In genomic region chr7:82749239-82749638, GRCm38 (mm10) we compare ENCODE assay signal across 12 mouse cellular contexts.
DNase-seq lines count a peak whose midpoint lies in the region; ATAC-seq and TF ChIP-seq lines count a peak whose summit lies in the region.
"Had no signal": no experiment of that assay in that cellular context is flagged by ENCODE, and none has a peak within 500 bp of the region (broad histone marks: within the 10 kb centered on the region; RNA-seq: fewer than 3 reads in every experiment).

No protein-coding gene starts in this region.

- no peak overlapping the region for H3K4me2 ChIP-seq in forebrain, embryonic 15.5 days (replicated peaks)
- H3K4me2 ChIP-seq in kidney, embryonic 15.5 days, result no peak overlapping the region
- no peak overlapping the region for H3K4me2 ChIP-seq in limb, embryonic 14.5 days (replicated peaks; ENCODE audit: low read depth, low read length, severe bottlenecking)
- H3K4me2 ChIP-seq: stomach, embryonic 15.5 days had no signal

- no peak overlapping the region for H3K9ac ChIP-seq in forebrain, embryonic 15.5 days (replicated peaks)
- no peak overlapping the region for H3K9ac ChIP-seq in kidney, embryonic 15.5 days
- no peak overlapping the region for H3K9ac ChIP-seq in limb, embryonic 14.5 days (ENCODE audit: low read depth, low read length, severe bottlenecking)
- H3K9ac ChIP-seq: stomach, embryonic 15.5 days had no signal

- ATAC-seq in forebrain, embryonic 15.5 days (replicated peaks), result no peak
- no peak for ATAC-seq in kidney, embryonic 15.5 days (replicated peaks; ENCODE audit: low FRiP score)
- ATAC-seq in common myeloid progenitor, adult 5-6 weeks (replicated peaks; ENCODE audit: low read depth, poor library complexity, severe bottlenecking), result peak; percentile 48
- no peak for ATAC-seq in limb, embryonic 14.5 days (ENCODE audit: low FRiP score, low read depth)
- ATAC-seq: CD4-positive, CD25-positive, alpha-beta regulatory T cell, adult 4 months had no signal

- TF ChIP-seq POLR2A in limb, embryonic 14.5 days (IDR thresholded peaks at IDR 0.05; ENCODE audit: borderline replicate concordance, extremely low read depth, insufficient read depth, insufficient read length), result no peak

- no peak overlapping the region for H3K4me3 ChIP-seq in forebrain, embryonic 10.5 days
- H3K4me3 ChIP-seq in forebrain, embryonic 15.5 days, result no peak overlapping the region
- no peak overlapping the region for H3K4me3 ChIP-seq in kidney, embryonic 15.5 days (replicated peaks)
- H3K4me3 ChIP-seq in limb, embryonic 14.5 days (replicated peaks; ENCODE audit: low read length), result no peak overlapping the region
- H3K4me3 ChIP-seq: stomach, embryonic 15.5 days had no signal

- peak overlapping the region; percentile 77 for H3K27ac ChIP-seq in forebrain, embryonic 10.5 days
- no peak overlapping the region for H3K27ac ChIP-seq in forebrain, embryonic 15.5 days (replicated peaks)
- H3K27ac ChIP-seq in kidney, embryonic 15.5 days, result peak overlapping the region; percentile 54; the same call in 1 of the 2 replicates
- H3K27ac ChIP-seq in limb, embryonic 14.5 days (replicated peaks; ENCODE audit: low read depth, low read length), result 0 out of 2 replicates have a peak overlapping the region, but pooled peaks have one; percentile 15
- H3K27ac ChIP-seq: stomach, embryonic 15.5 days had no signal

- peaks cover 24% of the 10 kb centered on the region for H3K4me1 ChIP-seq in forebrain, embryonic 10.5 days
- 0 out of 2 replicates have a peak, but pooled peaks cover 4% of the 10 kb centered on the region for H3K4me1 ChIP-seq in forebrain, embryonic 15.5 days
- H3K4me1 ChIP-seq in kidney, embryonic 15.5 days, result peaks cover 16% of the 10 kb centered on the region
- peaks cover 8% of the 10 kb centered on the region; the same call in 1 of the 2 replicates for H3K4me1 ChIP-seq in limb, embryonic 14.5 days (ENCODE audit: control insufficient read depth, insufficient read depth, low read length)

- H3K27me3 ChIP-seq in forebrain, embryonic 10.5 days (ENCODE audit: poor library complexity, severe bottlenecking), result no peaks in the 10 kb centered on the region
- no peaks in the 10 kb centered on the region for H3K27me3 ChIP-seq in forebrain, embryonic 15.5 days
- no peaks in the 10 kb centered on the region for H3K27me3 ChIP-seq in kidney, embryonic 15.5 days
- no peaks in the 10 kb centered on the region for H3K27me3 ChIP-seq in limb, embryonic 14.5 days (ENCODE audit: control insufficient read depth, insufficient read depth, low read length)
- H3K27me3 ChIP-seq: stomach, embryonic 15.5 days had no signal

- DNase-seq in forebrain, embryonic 10.5 days (ENCODE audit: extremely low spot score, low spot score), result no peak
- DNase-seq in kidney, postnatal 25 days, result no peak
- DNase-seq in limb, embryonic 14.5 days (ENCODE audit: low spot score), result no peak
- DNase-seq in cerebellum, adult 11 months, result no peak
- DNase-seq in spleen, adult 18-20 months, result no peak
- DNase-seq: cerebellum, postnatal 10 days had no signal

- H3K9me3 ChIP-seq in forebrain, embryonic 10.5 days, result no peaks in the 10 kb centered on the region
- no peaks in the 10 kb centered on the region for H3K9me3 ChIP-seq in forebrain, embryonic 15.5 days
- H3K9me3 ChIP-seq in kidney, embryonic 15.5 days (replicated peaks), result no peaks in the 10 kb centered on the region
- H3K9me3 ChIP-seq in limb, embryonic 14.5 days (ENCODE audit: control insufficient read depth, low read length), result no peaks in the 10 kb centered on the region
- H3K9me3 ChIP-seq: G1E; stomach, embryonic 15.5 days had no signal

- WGBS in forebrain, embryonic 10.5 days, result 82% methylated on average over 8 of the region's 8 CpGs
- 91% methylated on average over 8 of the region's 8 CpGs for WGBS in forebrain, embryonic 15.5 days
- 79% methylated on average over 8 of the region's 8 CpGs for WGBS in kidney, embryonic 15.5 days
- 86% methylated on average over 8 of the region's 8 CpGs for WGBS in limb, embryonic 14.5 days

- peaks cover 20% of the 10 kb centered on the region for H3K36me3 ChIP-seq in forebrain, embryonic 10.5 days (replicated peaks)
- H3K36me3 ChIP-seq in forebrain, embryonic 15.5 days, result no peaks in the 10 kb centered on the region
- peaks cover 11% of the 10 kb centered on the region; the same call in 1 of the 2 replicates for H3K36me3 ChIP-seq in kidney, embryonic 15.5 days
- H3K36me3 ChIP-seq in limb, embryonic 14.5 days (ENCODE audit: control insufficient read depth, insufficient read depth, low read length), result peaks cover 7% of the 10 kb centered on the region; the same call in 1 of the 2 replicates
- H3K36me3 ChIP-seq: stomach, embryonic 15.5 days had no signal
